15 mouse cellular contexts compared by ENCODE assay signal in genomic region chr9:13309807-13310206, GRCm38 (mm10). TPM values are rescaled to one million over a fixed set of nuclear protein-coding genes. Genes with fewer than 3 reads are reported as not detected.
DNase-seq lines count a peak whose midpoint lies in the region; ATAC-seq lines count a peak whose summit lies in the region.
"Had no signal": no experiment of that assay in that cellular context is flagged by ENCODE, and none has a peak within 500 bp of the region (broad histone marks: within the 10 kb centered on the region; RNA-seq: fewer than 3 reads in every experiment).

No protein-coding gene starts in this region.

- no peaks in the 10 kb centered on the region for H3K27me3 ChIP-seq in heart, embryonic 14.5 days (ENCODE audit: control insufficient read depth, insufficient read depth, low read length)
- H3K27me3 ChIP-seq in heart, embryonic 11.5 days (ENCODE audit: control insufficient read depth, insufficient read depth, low read length) = no peaks in the 10 kb centered on the region
- no peaks in the 10 kb centered on the region for H3K27me3 ChIP-seq in neural tube, embryonic 12.5 days (replicated peaks)
- H3K27me3 ChIP-seq in midbrain, embryonic 14.5 days (ENCODE audit: control insufficient read depth, insufficient read depth, low read length) = no peaks in the 10 kb centered on the region

- DNase-seq in neural tube, embryonic 10.5 days (ENCODE audit: extremely low spot score, low spot score) = no peak
- DNase-seq in midbrain, embryonic 14.5 days = peak; percentile 48
- no peak for DNase-seq in cerebellum, adult 9-11 months
- no peak for DNase-seq in left cerebral cortex, adult 8-10 months (ENCODE audit: low spot score in 2 of 2)
- DNase-seq: cerebellum, adult 2 months; kidney, adult 11 months; lung, adult 18-20 months; lung, postnatal 14 days; retina, postnatal 1 day; thymus, postnatal 14 days had no signal

- peaks cover 18 to 47% of the 10 kb centered on the region in 2 experiments for H3K4me1 ChIP-seq in heart, embryonic 14.5 days (ENCODE audit: control insufficient read depth in 2 of 2, insufficient read depth in 2 of 2, low read length in 2 of 2)
- H3K4me1 ChIP-seq in heart, embryonic 11.5 days (ENCODE audit: control insufficient read depth, insufficient read depth, low read length) = peaks cover 31% of the 10 kb centered on the region
- peaks cover 45% of the 10 kb centered on the region for H3K4me1 ChIP-seq in neural tube, embryonic 12.5 days
- peaks cover 28% of the 10 kb centered on the region for H3K4me1 ChIP-seq in midbrain, embryonic 14.5 days (ENCODE audit: control insufficient read depth, insufficient read depth, low read length)

- no peak for ATAC-seq in heart, embryonic 14.5 days (ENCODE audit: insufficient number of reproducible peaks, insufficient read depth, low FRiP score, low read depth)
- no peak for ATAC-seq in heart, embryonic 11.5 days (replicated peaks; ENCODE audit: insufficient number of reproducible peaks, low FRiP score, low TSS enrichment)
- ATAC-seq in neural tube, embryonic 12.5 days (ENCODE audit: low FRiP score, low read depth) = peak; percentile 23; the same call in 1 of the 2 replicates
- ATAC-seq in midbrain, embryonic 14.5 days (ENCODE audit: low FRiP score, low TSS enrichment) = peak; percentile 46; the same call in 1 of the 2 replicates

- no peak overlapping the region for H3K4me2 ChIP-seq in heart, embryonic 14.5 days (ENCODE audit: low read length)
- no peak overlapping the region for H3K4me2 ChIP-seq in heart, embryonic 11.5 days
- no peak overlapping the region for H3K4me2 ChIP-seq in neural tube, embryonic 12.5 days (replicated peaks)
- H3K4me2 ChIP-seq in midbrain, embryonic 14.5 days (ENCODE audit: low read length) = no peak overlapping the region
- H3K4me2 ChIP-seq: liver, embryonic 11.5 days had no signal

- no peaks in the 10 kb centered on the region for H3K36me3 ChIP-seq in heart, embryonic 14.5 days (ENCODE audit: control insufficient read depth, insufficient read depth, low read length)
- no peaks in the 10 kb centered on the region for H3K36me3 ChIP-seq in heart, embryonic 11.5 days (ENCODE audit: control insufficient read depth, insufficient read depth, low read length)
- no peaks in the 10 kb centered on the region for H3K36me3 ChIP-seq in neural tube, embryonic 12.5 days
- no peaks in the 10 kb centered on the region for H3K36me3 ChIP-seq in midbrain, embryonic 14.5 days (ENCODE audit: control insufficient read depth, insufficient read depth, low read length)

- 41% methylated on average over 7 of the region's 7 CpGs for WGBS in heart, embryonic 14.5 days
- 50% methylated on average over 7 of the region's 7 CpGs for WGBS in heart, embryonic 11.5 days (ENCODE audit: insufficient replicate concordance)
- WGBS in neural tube, embryonic 12.5 days = 59% methylated on average over 7 of the region's 7 CpGs
- WGBS in midbrain, embryonic 14.5 days = 53% methylated on average over 7 of the region's 7 CpGs

- H3K27ac ChIP-seq in heart, embryonic 14.5 days (replicated peaks in 1 of 2; ENCODE audit: control insufficient read depth in 1 of 2, insufficient read depth in 1 of 2, low read depth in 2 of 2, low read length in 2 of 2) = no peak overlapping the region
- no peak overlapping the region for H3K27ac ChIP-seq in heart, embryonic 11.5 days (ENCODE audit: low read depth, low read length)
- no peak overlapping the region for H3K27ac ChIP-seq in neural tube, embryonic 12.5 days
- H3K27ac ChIP-seq in midbrain, embryonic 14.5 days (replicated peaks; ENCODE audit: low read depth, low read length) = peak overlapping the region; percentile 53
- H3K27ac ChIP-seq: left cerebral cortex, adult 2 months had no signal

- H3K4me3 ChIP-seq in heart, embryonic 14.5 days (ENCODE audit: control insufficient read depth in 1 of 2, insufficient read depth in 1 of 2, low read depth in 1 of 2, low read length in 2 of 2) = no peak overlapping the region
- H3K4me3 ChIP-seq in heart, embryonic 11.5 days (ENCODE audit: low read depth, low read length) = no peak overlapping the region
- H3K4me3 ChIP-seq in neural tube, embryonic 12.5 days = no peak overlapping the region
- H3K4me3 ChIP-seq in midbrain, embryonic 14.5 days (replicated peaks; ENCODE audit: low read depth, low read length) = no peak overlapping the region
- H3K4me3 ChIP-seq: left cerebral cortex, adult 2 months had no signal

- peak overlapping the region; percentile 36 for H3K9ac ChIP-seq in heart, embryonic 14.5 days (ENCODE audit: low read length)
- H3K9ac ChIP-seq in heart, embryonic 11.5 days (ENCODE audit: low read depth, low read length) = no peak overlapping the region
- H3K9ac ChIP-seq in neural tube, embryonic 12.5 days = no peak overlapping the region
- H3K9ac ChIP-seq in midbrain, embryonic 14.5 days (replicated peaks; ENCODE audit: low read length) = peak overlapping the region; percentile 7; the same call in 1 of the 2 replicates

- no peaks in the 10 kb centered on the region for H3K9me3 ChIP-seq in heart, embryonic 14.5 days (ENCODE audit: control insufficient read depth, low read length)
- no peaks in the 10 kb centered on the region for H3K9me3 ChIP-seq in heart, embryonic 11.5 days (replicated peaks; ENCODE audit: control insufficient read depth, low read length)
- no peaks in the 10 kb centered on the region for H3K9me3 ChIP-seq in neural tube, embryonic 12.5 days
- no peaks in the 10 kb centered on the region for H3K9me3 ChIP-seq in midbrain, embryonic 14.5 days (ENCODE audit: control insufficient read depth, low read length)

RNA-seq across cellular contexts. Expression of gene Maml2, which starts 12.1 kb away (rescaled TPM):
- 9.8 and 10.5 TPM in 2 replicates for polyA plus RNA-seq in heart, embryonic 14.5 days (2014; fragmentation: Nextera tagmentation; extraction: Ambion mirVana)
- 9.1 and 9.2 TPM in 2 replicates for polyA plus RNA-seq in heart, embryonic 11.5 days (2014; fragmentation: Nextera tagmentation; extraction: Ambion mirVana)
- 13.9 and 14.3 TPM in 2 replicates for polyA plus RNA-seq in neural tube, embryonic 12.5 days (2016; fragmentation: Nextera tagmentation; extraction: Ambion mirVana)
- 7.7 and 12.1 TPM in 2 replicates for polyA plus RNA-seq in midbrain, embryonic 14.5 days (2014; fragmentation: Nextera tagmentation; extraction: Ambion mirVana)
- total RNA-seq in left cerebral cortex, adult 8-10 months (2022) = 1 to 10 TPM; 8.4 to 9.7 (median 8.8) TPM

Comparison
In these comparisons a context has a peak if more than half of its experiments do, and no peak if none do; other contexts are left out.
1. H3K9ac ChIP-seq: peak in heart, embryonic 14.5 days (single experiment) and midbrain, embryonic 14.5 days (single experiment); none in heart, embryonic 11.5 days (single experiment) and neural tube, embryonic 12.5 days (single experiment).
2. ATAC-seq: peak in neural tube, embryonic 12.5 days (single experiment) and midbrain, embryonic 14.5 days (single experiment); none in heart, embryonic 14.5 days (single experiment) and heart, embryonic 11.5 days (single experiment).